Mouse (Mus musculus) embryonic facial prominence, embryonic 12.5 days (tissue): ENCODE results near the gene Epb41l2. TPM values are rescaled to one million over a fixed set of nuclear protein-coding genes. Genes with fewer than 3 reads are reported as not detected.

Source experiments
- ATAC-seq: fragments of 200-750 bp; cut with Nextera tagmentation; 2 replicates; pipeline ENCODE4 v1.8.0; 2017; ENCODE audit not compliant: insufficient number of reproducible peaks, insufficient read depth, low FRiP score, low TSS enrichment
- H3K27ac ChIP-seq: fragments of 300-500 bp; sonication (generic); 2 replicates; pipeline ENCODE4 v1.5.1; 2016; ENCODE audit warnings: mild to moderate bottlenecking
- H3K27me3 ChIP-seq: fragments of 300-500 bp; sonication (generic); 2 replicates; pipeline ENCODE4 v1.6.1; 2016; ENCODE audit warnings: mild to moderate bottlenecking, moderate library complexity
- H3K36me3 ChIP-seq: fragments of 300-500 bp; sonication (generic); 2 replicates; pipeline ENCODE4 v1.6.1; 2016; ENCODE audit warnings: mild to moderate bottlenecking
- H3K4me1 ChIP-seq: fragments of 300-500 bp; sonication (generic); 2 replicates; pipeline ENCODE4 v1.6.1; 2016
- H3K4me2 ChIP-seq: fragments of 300-500 bp; sonication (generic); replicated peaks from 2 replicates; pipeline ENCODE4 v1.6.1; 2016; ENCODE audit warnings: mild to moderate bottlenecking, moderate library complexity
- H3K4me3 ChIP-seq: fragments of 300-500 bp; sonication (generic); 2 replicates; pipeline ENCODE4 v1.5.1; 2016; ENCODE audit warnings: mild to moderate bottlenecking
- H3K9ac ChIP-seq: fragments of 300-500 bp; sonication (generic); 2 replicates; pipeline ENCODE4 v1.6.1; 2016; ENCODE audit warnings: mild to moderate bottlenecking, moderate library complexity
- H3K9me3 ChIP-seq: fragments of 300-500 bp; sonication (generic); 2 replicates; pipeline ENCODE4 v1.6.1; 2016; ENCODE audit warnings: mild to moderate bottlenecking, moderate library complexity
- WGBS: fragments of 180-500 bp; shearing (Covaris S2); methylation state at CpG from one replicate; pipeline ENCODE4 v1.1.7; 2016; 5-methylcytosine and 5-hydroxymethylcytosine counted together
- polyA plus RNA-seq: library from polyadenylated mRNA; unstranded; fragments of >200 nt; fragmentation: Nextera tagmentation; extraction: Ambion mirVana; gene quantifications from 2 replicates; pipeline ENCODE4 v1.2.1, GENCODE M21; 2016

The Epb41l2 gene
- 89.3 and 96.7 TPM in 2 replicates for polyA plus RNA-seq

- H3K4me3 ChIP-seq = peak within 1 kb of the TSS; percentile 94
- H3K27me3 ChIP-seq = no peaks in the 10 kb centered on the region
- WGBS = under 1% methylated on average over 55 of the region's 55 CpGs
- peak within 1 kb of the TSS; percentile 93 for H3K27ac ChIP-seq
- H3K36me3 ChIP-seq = no peaks in the 10 kb centered on the region
- peaks cover 7% of the 10 kb centered on the region; the same call in 1 of the 2 replicates for H3K4me1 ChIP-seq
- peak within 1 kb of the TSS; percentile 61 for H3K4me2 ChIP-seq
- ATAC-seq = peak; percentile 92
- H3K9ac ChIP-seq = peak within 1 kb of the TSS; percentile 95
- no peaks in the 10 kb centered on the region for H3K9me3 ChIP-seq
Measured at GRCm38 (mm10) chr10:25359208-25359958, at the start of gene Epb41l2. Epb41l2 (plus strand) TSS chr10:25359798.

GRCm38 (mm10) chr10:25309996-25310395, 49.6 kb upstream of the Epb41l2 start:
- Histone ChIP-seq H3K9ac (no peak overlapping the region), H3K36me3 (no peaks in the 10 kb centered on the region), H3K4me2 (no peak overlapping the region), H3K27ac (no peak overlapping the region), H3K4me1 (0 out of 2 replicates have a peak, but pooled peaks cover 3% of the 10 kb centered on the region), H3K9me3 (no peaks in the 10 kb centered on the region), H3K4me3 (no peak overlapping the region), H3K27me3 (no peaks in the 10 kb centered on the region)
- 81% methylated on average over 5 of the region's 5 CpGs for WGBS
- ATAC-seq = no peak

GRCm38 (mm10) chr10:25310736-25311135, 48.9 kb upstream of the Epb41l2 start:
- Histone ChIP-seq H3K27ac (no peak overlapping the region), H3K4me1 (0 out of 2 replicates have a peak, but pooled peaks cover 3% of the 10 kb centered on the region), H3K27me3 (no peaks in the 10 kb centered on the region), H3K9me3 (no peaks in the 10 kb centered on the region), H3K4me3 (no peak overlapping the region), H3K9ac (no peak overlapping the region), H3K4me2 (no peak overlapping the region), H3K36me3 (no peaks in the 10 kb centered on the region)
- ATAC-seq = no peak
- 70% methylated on average over 4 of the region's 4 CpGs for WGBS

- Histone ChIP-seq H3K27ac (no peak overlapping the region), H3K27me3 (no peaks in the 10 kb centered on the region), H3K4me2 (no peak overlapping the region), H3K4me1 (0 out of 2 replicates have a peak, but pooled peaks cover 3% of the 10 kb centered on the region), H3K36me3 (no peaks in the 10 kb centered on the region), H3K9ac (no peak overlapping the region), H3K4me3 (no peak overlapping the region), H3K9me3 (no peaks in the 10 kb centered on the region)
- no peak for ATAC-seq
- WGBS = 58% methylated on average over 9 of the region's 9 CpGs
Measured at GRCm38 (mm10) chr10:25311554-25312212, 47.9 kb upstream of the Epb41l2 start.

- 6% methylated on average over 17 of the region's 17 CpGs for WGBS
- 0 out of 2 replicates have a peak, but pooled peaks cover 5% of the 10 kb centered on the region for H3K4me1 ChIP-seq
- no peaks in the 10 kb centered on the region for H3K27me3 ChIP-seq
- no peak overlapping the region for H3K9ac ChIP-seq
- no peak overlapping the region for H3K4me3 ChIP-seq
- no peak for ATAC-seq
- H3K36me3 ChIP-seq = no peaks in the 10 kb centered on the region
- no peaks in the 10 kb centered on the region for H3K9me3 ChIP-seq
- H3K4me2 ChIP-seq = peak overlapping the region; percentile 29
- H3K27ac ChIP-seq = no peak overlapping the region
Measured at GRCm38 (mm10) chr10:25313856-25314584, 45.6 kb upstream of the Epb41l2 start.

GRCm38 (mm10) chr10:25317665-25318064, 41.9 kb upstream of the Epb41l2 start:
- Histone ChIP-seq H3K27me3 (no peaks in the 10 kb centered on the region), H3K9ac (no peak overlapping the region), H3K27ac (no peak overlapping the region), H3K4me2 (no peak overlapping the region), H3K36me3 (no peaks in the 10 kb centered on the region), H3K4me1 (0 out of 2 replicates have a peak, but pooled peaks cover 5% of the 10 kb centered on the region), H3K4me3 (no peak overlapping the region), H3K9me3 (no peaks in the 10 kb centered on the region)
- ATAC-seq = no peak

GRCm38 (mm10) chr10:25318405-25318804, 41.2 kb upstream of the Epb41l2 start:
- Histone ChIP-seq H3K4me1 (0 out of 2 replicates have a peak, but pooled peaks cover 3% of the 10 kb centered on the region), H3K4me2 (no peak overlapping the region), H3K27me3 (no peaks in the 10 kb centered on the region), H3K27ac (no peak overlapping the region), H3K36me3 (no peaks in the 10 kb centered on the region), H3K9ac (no peak overlapping the region), H3K4me3 (no peak overlapping the region), H3K9me3 (no peaks in the 10 kb centered on the region)
- no peak for ATAC-seq
- WGBS = 83% methylated on average over 5 of the region's 5 CpGs

- Histone ChIP-seq H3K27ac (no peak overlapping the region), H3K4me1 (0 out of 2 replicates have a peak, but pooled peaks cover 2% of the 10 kb centered on the region), H3K4me3 (no peak overlapping the region), H3K9me3 (no peaks in the 10 kb centered on the region), H3K4me2 (no peak overlapping the region), H3K27me3 (no peaks in the 10 kb centered on the region), H3K9ac (no peak overlapping the region), H3K36me3 (no peaks in the 10 kb centered on the region)
- ATAC-seq = no peak
Measured at GRCm38 (mm10) chr10:25319531-25319930, 40.1 kb upstream of the Epb41l2 start.

GRCm38 (mm10) chr10:25321198-25321597, 38.4 kb upstream of the Epb41l2 start:
- Histone ChIP-seq H3K4me3 (no peak overlapping the region), H3K27me3 (no peaks in the 10 kb centered on the region), H3K9me3 (no peaks in the 10 kb centered on the region), H3K36me3 (no peaks in the 10 kb centered on the region), H3K9ac (no peak overlapping the region), H3K4me2 (no peak overlapping the region), H3K4me1 (0 out of 2 replicates have a peak, but pooled peaks cover 2% of the 10 kb centered on the region), H3K27ac (no peak overlapping the region)
- no peak for ATAC-seq
- 92% methylated on average over 4 of the region's 4 CpGs for WGBS

- no peaks in the 10 kb centered on the region for H3K4me1 ChIP-seq
- 49% methylated on average over 4 of the region's 4 CpGs for WGBS
- ATAC-seq = no peak
- no peaks in the 10 kb centered on the region for H3K9me3 ChIP-seq
- no peaks in the 10 kb centered on the region for H3K27me3 ChIP-seq
- H3K9ac ChIP-seq = no peak overlapping the region
- H3K36me3 ChIP-seq = no peaks in the 10 kb centered on the region
- H3K4me3 ChIP-seq = no peak overlapping the region
- H3K4me2 ChIP-seq = no peak overlapping the region
- H3K27ac ChIP-seq = no peak overlapping the region
Measured at GRCm38 (mm10) chr10:25325690-25326089, 33.9 kb upstream of the Epb41l2 start.

- H3K9me3 ChIP-seq = no peaks in the 10 kb centered on the region
- no peaks in the 10 kb centered on the region for H3K27me3 ChIP-seq
- no peak overlapping the region for H3K4me2 ChIP-seq
- H3K27ac ChIP-seq = no peak overlapping the region
- H3K4me1 ChIP-seq = no peaks in the 10 kb centered on the region
- no peaks in the 10 kb centered on the region for H3K36me3 ChIP-seq
- H3K9ac ChIP-seq = no peak overlapping the region
- no peak overlapping the region for H3K4me3 ChIP-seq
- 81% methylated on average over 6 of the region's 6 CpGs for WGBS
- no peak for ATAC-seq
Measured at GRCm38 (mm10) chr10:25327511-25327910, 32.1 kb upstream of the Epb41l2 start.
